Mouse (Mus musculus) heart, adult 2 months (tissue): ENCODE measurements at regions not wholly inside any gene's neighbourhood (a gene's known extent, or its start where the extent isn't known, plus 50 kb on each side); places are given as distances from the start of the nearest gene placed in this dataset.

Source experiments
- DNase-seq, 2 experiments: peaks; one replicate each; pipeline ENCODE4 v3.0.0; 2021
- H3K27ac ChIP-seq: fragments of 200-600 bp; 2 replicates; pipeline ENCODE4 v1.8.1; 2022
- H3K27me3 ChIP-seq: fragments of 200-500 bp; 2 replicates; pipeline ENCODE4 v1.6.1; 2012; ENCODE audit warnings: mild to moderate bottlenecking, low read length, inconsistent platforms, mixed read lengths; ENCODE audit not compliant: control insufficient read depth, insufficient read depth
- H3K36me3 ChIP-seq: fragments of 200-500 bp; 2 replicates; pipeline ENCODE4 v1.6.1; 2012; ENCODE audit warnings: low read length, inconsistent platforms; ENCODE audit not compliant: control insufficient read depth, insufficient read depth
- H3K4me1 ChIP-seq: fragments of 200-500 bp; 2 replicates; pipeline ENCODE4 v1.6.1; 2011; ENCODE audit warnings: low read length; ENCODE audit not compliant: control insufficient read depth, insufficient read depth
- H3K4me3 ChIP-seq: fragments of 200-600 bp; 2 replicates; pipeline ENCODE4 v1.8.1; 2022
- H3K79me2 ChIP-seq: fragments of 200-500 bp; replicated peaks from 2 replicates; pipeline ENCODE4 v1.6.1; 2012; ENCODE audit warnings: mild to moderate bottlenecking, inconsistent platforms, low read length, moderate library complexity, mixed read lengths; ENCODE audit not compliant: control insufficient read depth, insufficient read depth
- H3K9ac ChIP-seq: fragments of 200-500 bp; 2 replicates; pipeline ENCODE4 v1.6.1; 2012; ENCODE audit warnings: low read depth, mild to moderate bottlenecking, control low read depth, inconsistent platforms, low read length, mixed read lengths
- CTCF ChIP-seq: fragments of 200-600 bp; IDR thresholded peaks from 2 replicates; pipeline ENCODE4 v1.8.1; 2022; ENCODE audit warnings: antibody characterized with exemption, mild to moderate bottlenecking, moderate library complexity
- EP300 ChIP-seq: fragments of 200-500 bp; IDR thresholded peaks from 2 replicates; pipeline ENCODE4 v1.6.1; 2011; ENCODE audit warnings: low read depth, low read length, control low read depth; ENCODE audit not compliant: insufficient read depth
- POLR2A ChIP-seq: fragments of 200-500 bp; IDR thresholded peaks from 2 replicates; pipeline ENCODE4 v1.6.1; 2011; ENCODE audit warnings: mild to moderate bottlenecking, low read depth, low read length, control low read depth; ENCODE audit not compliant: insufficient read depth
- WGBS: fragments of 180-500 bp; shearing (Covaris S2); methylation state at CpG from one replicate; pipeline ENCODE4 v1.1.7; 2018; 5-methylcytosine and 5-hydroxymethylcytosine counted together
- intact Hi-C: fragments of 180-260 bp; cut with DNase I; formaldehyde crosslinking; loops from one replicate; pipeline ENCODE4 v1.15.1; 2025

DNA sequence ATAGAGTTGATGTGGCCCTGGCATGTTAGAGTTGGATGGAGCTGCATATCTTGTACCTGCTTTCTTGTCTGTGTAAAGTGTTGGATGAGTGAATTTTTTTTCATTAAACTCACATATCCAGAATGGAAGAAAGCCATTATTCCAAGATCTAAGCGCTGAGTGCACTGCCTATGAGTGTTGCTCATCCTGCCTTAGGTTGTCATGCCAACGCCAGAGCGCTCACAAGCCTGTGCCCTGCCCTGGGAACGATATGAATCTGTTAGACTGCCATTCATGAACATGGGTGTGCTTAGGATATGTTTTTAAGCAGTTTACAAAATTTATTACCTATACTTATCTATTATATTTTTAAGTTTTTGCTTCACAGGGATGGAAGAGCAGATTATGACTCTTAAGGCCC, 163.5 kb downstream of the Kcne4 start:
- no peak for DNase-seq
- no peak for TF ChIP-seq CTCF
- no peak for TF ChIP-seq EP300
- TF ChIP-seq POLR2A = no peak
- no peaks in the 10 kb centered on the region for H3K4me1 ChIP-seq
- H3K36me3 ChIP-seq = no peaks in the 10 kb centered on the region
- intact Hi-C loops = no loop called here
- H3K79me2 ChIP-seq = no peaks in the 10 kb centered on the region
- no peak overlapping the region for H3K4me3 ChIP-seq
- no peak overlapping the region for H3K9ac ChIP-seq
- 82% methylated on average over 4 of the region's 4 CpGs for WGBS
- H3K27ac ChIP-seq = no peak overlapping the region
- H3K27me3 ChIP-seq = no peaks in the 10 kb centered on the region
